Mouse (Mus musculus) lung, embryonic 14.5 days (tissue): ENCODE measurements around the gene Nup50. TPM values are rescaled to one million over a fixed set of nuclear protein-coding genes. Genes with fewer than 3 reads are reported as not detected.
A peak's percentile ranks its signal among the peaks of the same experiment; 100 is the strongest.

Experiments
- ATAC-seq: fragments of 200-750 bp; cut with Nextera tagmentation; 2 replicates; pipeline ENCODE4 v1.8.0; 2017; ENCODE audit warnings: mild to moderate bottlenecking, moderate TSS enrichment, moderate library complexity; ENCODE audit not compliant: insufficient read depth
- DNase-seq: peaks from one replicate; pipeline ENCODE4 v3.0.0-alpha.2; 2015
- H3K27ac ChIP-seq: fragments of 300-500 bp; sonication (generic); 2 replicates; pipeline ENCODE4 v1.5.1; 2014; ENCODE audit warnings: low read depth, mild to moderate bottlenecking, moderate library complexity
- H3K27me3 ChIP-seq: fragments of 300-500 bp; sonication (generic); 2 replicates; pipeline ENCODE4 v1.6.1; 2014; ENCODE audit warnings: low read length, control low read depth; ENCODE audit not compliant: insufficient read depth
- H3K36me3 ChIP-seq: fragments of 300-500 bp; sonication (generic); 2 replicates; pipeline ENCODE4 v1.6.1; 2014; ENCODE audit warnings: control low read depth; ENCODE audit not compliant: insufficient read depth
- H3K4me1 ChIP-seq: fragments of 300-500 bp; sonication (generic); 2 replicates; pipeline ENCODE4 v1.6.1; 2014; ENCODE audit warnings: antibody characterized with exemption, control low read depth; ENCODE audit not compliant: insufficient read depth
- H3K4me2 ChIP-seq: fragments of 300-500 bp; sonication (generic); 2 replicates; pipeline ENCODE4 v1.6.1; 2014; ENCODE audit warnings: mild to moderate bottlenecking
- H3K4me3 ChIP-seq: fragments of 300-500 bp; sonication (generic); 2 replicates; pipeline ENCODE4 v1.5.1; 2014; ENCODE audit warnings: low read depth, low read length
- H3K9ac ChIP-seq: fragments of 300-500 bp; sonication (generic); 2 replicates; pipeline ENCODE4 v1.6.1; 2014
- H3K9me3 ChIP-seq: fragments of 300-500 bp; sonication (generic); 2 replicates; pipeline ENCODE4 v1.6.1; 2016; ENCODE audit warnings: low read depth, low read length, control low read depth
- CTCF ChIP-seq: IDR thresholded peaks from 2 replicates; pipeline ENCODE4 v1.5.1; 2016; ENCODE audit warnings: antibody characterized with exemption, low read depth
- WGBS: fragments of 180-500 bp; shearing (Covaris S2); extraction: QIAGEN DNeasy Blood & Tissue Kit; methylation state at CpG from one replicate; pipeline ENCODE4 v1.1.7; 2014; 5-methylcytosine and 5-hydroxymethylcytosine counted together
- polyA plus RNA-seq: library from polyadenylated mRNA; unstranded; fragments of >200 nt; fragmentation: Nextera tagmentation; extraction: Ambion mirVana; gene quantifications from 2 replicates; pipeline ENCODE4 v1.2.1, GENCODE M21; 2014

The Nup50 gene
- polyA plus RNA-seq, 1 experiment from 2014 or later = 48.2 TPM

DNA sequence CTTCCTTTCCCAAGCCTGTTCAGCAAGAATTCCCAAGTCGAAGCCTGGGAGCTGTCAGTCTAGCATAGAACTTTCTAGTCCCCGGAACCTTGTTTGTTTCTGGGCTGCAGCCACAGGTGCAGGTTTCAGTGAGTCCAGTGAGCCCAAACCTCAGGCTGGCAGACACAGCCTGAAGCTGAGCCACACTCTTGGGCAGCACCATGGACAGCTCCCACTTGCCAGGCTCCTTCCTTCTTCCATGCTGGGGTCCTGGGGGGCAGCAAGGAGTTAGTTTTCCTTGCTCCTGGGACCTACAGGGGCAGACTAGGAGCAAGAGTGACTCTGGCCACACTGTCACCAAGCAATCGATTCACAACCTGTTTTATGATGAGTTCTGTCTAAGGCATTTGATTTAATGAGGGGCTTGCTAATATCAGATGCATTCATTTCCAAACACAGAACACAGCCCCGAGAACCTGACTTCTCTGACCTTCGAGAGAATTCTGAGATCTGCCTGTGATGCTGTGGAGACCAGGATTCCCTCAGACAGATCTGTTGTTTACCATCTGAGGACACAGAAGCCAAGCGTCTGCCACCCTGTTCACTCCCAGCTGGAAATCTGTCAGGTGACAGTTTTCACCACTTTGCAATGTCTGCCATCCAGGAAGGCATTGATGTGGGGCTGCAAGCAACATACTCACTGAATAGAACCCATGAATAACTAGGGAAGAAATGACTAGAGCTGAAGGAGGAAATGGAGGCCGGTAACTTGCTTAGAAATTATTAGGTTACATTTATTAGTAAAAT lies 42.6 kb downstream of the Nup50 start:
- H3K27me3 ChIP-seq = no peaks in the 10 kb centered on the region
- DNase-seq = peak; percentile 85
- no peak overlapping the region for H3K4me2 ChIP-seq
- H3K9ac ChIP-seq = no peak overlapping the region
- no peaks in the 10 kb centered on the region for H3K4me1 ChIP-seq
- no peaks in the 10 kb centered on the region for H3K9me3 ChIP-seq
- TF ChIP-seq CTCF = no peak
- WGBS = 54% methylated on average over 7 of the region's 7 CpGs
- H3K4me3 ChIP-seq = no peak overlapping the region
- ATAC-seq = no peak
- 0 out of 2 replicates have a peak, but pooled peaks cover 3% of the 10 kb centered on the region for H3K36me3 ChIP-seq
- H3K27ac ChIP-seq = no peak overlapping the region

DNA sequence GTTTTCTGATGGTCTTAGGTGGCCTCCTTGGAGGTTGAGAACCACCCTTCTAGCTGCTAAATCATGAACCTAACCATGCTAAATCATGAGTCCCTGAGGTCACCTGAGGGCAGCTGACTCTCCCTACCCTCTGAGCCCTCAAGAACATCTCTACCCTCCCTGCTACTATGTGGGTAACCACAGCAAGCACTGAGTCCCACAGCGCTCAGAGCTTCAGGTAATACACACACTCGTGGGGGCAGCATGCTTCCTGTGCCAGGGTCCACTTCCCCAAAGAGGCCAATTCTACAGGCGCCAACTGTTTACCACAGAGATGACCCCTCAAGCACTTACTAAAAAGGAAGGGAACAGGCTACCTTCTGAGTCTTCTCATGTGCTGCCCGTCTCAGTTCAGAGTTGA lies 45.3 kb downstream of the Nup50 start:
- Histone ChIP-seq H3K9ac (no peak overlapping the region), H3K9me3 (no peaks in the 10 kb centered on the region), H3K4me1 (no peaks in the 10 kb centered on the region), H3K4me3 (no peak overlapping the region), H3K4me2 (no peak overlapping the region), H3K36me3 (0 out of 2 replicates have a peak, but pooled peaks cover 3% of the 10 kb centered on the region), H3K27ac (no peak overlapping the region), H3K27me3 (no peaks in the 10 kb centered on the region)
- WGBS = 84% methylated on average over 4 of the region's 4 CpGs
- TF ChIP-seq CTCF = no peak
- ATAC-seq (no peak), DNase-seq (no peak)

DNA sequence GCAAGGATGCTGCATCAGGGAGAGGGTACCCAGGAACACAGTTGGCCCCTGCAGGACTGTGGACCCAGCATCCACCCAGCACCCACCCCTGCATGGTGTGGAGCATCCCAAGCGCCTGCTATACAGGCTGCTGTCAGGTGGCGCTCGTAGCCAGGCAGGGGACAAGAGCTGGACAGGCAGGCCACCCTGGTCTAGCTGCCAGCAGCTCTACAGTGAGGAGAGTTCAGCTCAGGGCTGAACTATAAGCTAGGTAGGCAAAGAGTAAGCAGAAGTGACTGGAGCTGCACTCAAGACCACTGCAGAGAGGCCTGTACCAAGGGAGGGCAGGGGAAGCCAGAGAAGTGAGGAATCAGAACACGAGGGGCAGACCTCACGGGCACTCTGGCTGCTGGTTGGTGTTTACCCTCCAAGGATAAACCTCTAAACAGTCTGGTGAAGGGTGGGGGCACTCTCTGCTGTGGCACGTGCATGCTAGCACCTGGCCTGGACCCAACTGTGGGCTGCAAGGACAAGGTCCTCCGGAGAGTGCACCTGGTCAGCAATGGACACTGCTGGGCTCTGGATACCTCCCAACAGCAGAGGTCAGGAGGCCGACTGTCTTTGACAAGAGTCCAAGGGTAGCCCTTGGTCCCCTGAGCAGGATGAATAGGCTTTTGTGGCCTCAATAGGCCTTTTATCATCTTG lies 49.8 kb downstream of the Nup50 start:
- TF ChIP-seq CTCF = no peak
- 0 out of 2 replicates have a peak, but pooled peaks cover 3% of the 10 kb centered on the region for H3K36me3 ChIP-seq
- no peaks in the 10 kb centered on the region for H3K27me3 ChIP-seq
- no peaks in the 10 kb centered on the region for H3K9me3 ChIP-seq
- 74% methylated on average over 8 of the region's 8 CpGs for WGBS
- H3K4me1 ChIP-seq = no peaks in the 10 kb centered on the region
- no peak overlapping the region for H3K9ac ChIP-seq
- DNase-seq = no peak
- no peak overlapping the region for H3K27ac ChIP-seq
- H3K4me2 ChIP-seq = no peak overlapping the region
- H3K4me3 ChIP-seq = no peak overlapping the region
- no peak for ATAC-seq

DNA sequence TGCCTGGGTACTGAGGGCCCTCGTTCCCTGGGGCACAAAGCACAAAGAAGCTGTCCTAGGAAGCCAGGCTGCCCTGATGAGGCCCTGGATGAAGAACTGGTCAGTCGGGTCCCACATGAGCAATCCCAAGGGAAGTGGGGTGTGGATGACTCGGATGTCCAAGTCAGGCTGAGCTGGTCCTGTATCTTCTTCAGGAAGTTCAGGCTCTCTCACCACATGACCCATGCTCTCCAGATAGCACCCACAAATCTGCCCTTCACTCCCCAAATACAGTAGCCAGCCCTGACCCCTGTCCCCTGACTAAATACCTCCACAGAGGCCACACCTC lies 50.3 kb downstream of the Nup50 start:
- Histone ChIP-seq H3K9me3 (no peaks in the 10 kb centered on the region), H3K27ac (no peak overlapping the region), H3K27me3 (no peaks in the 10 kb centered on the region), H3K36me3 (0 out of 2 replicates have a peak, but pooled peaks cover 3% of the 10 kb centered on the region), H3K4me1 (no peaks in the 10 kb centered on the region), H3K4me2 (no peak overlapping the region), H3K4me3 (no peak overlapping the region), H3K9ac (no peak overlapping the region)
- no peak for ATAC-seq
- no peak for DNase-seq
- WGBS = 58% methylated on average over 3 of the region's 3 CpGs
- no peak for TF ChIP-seq CTCF

DNA sequence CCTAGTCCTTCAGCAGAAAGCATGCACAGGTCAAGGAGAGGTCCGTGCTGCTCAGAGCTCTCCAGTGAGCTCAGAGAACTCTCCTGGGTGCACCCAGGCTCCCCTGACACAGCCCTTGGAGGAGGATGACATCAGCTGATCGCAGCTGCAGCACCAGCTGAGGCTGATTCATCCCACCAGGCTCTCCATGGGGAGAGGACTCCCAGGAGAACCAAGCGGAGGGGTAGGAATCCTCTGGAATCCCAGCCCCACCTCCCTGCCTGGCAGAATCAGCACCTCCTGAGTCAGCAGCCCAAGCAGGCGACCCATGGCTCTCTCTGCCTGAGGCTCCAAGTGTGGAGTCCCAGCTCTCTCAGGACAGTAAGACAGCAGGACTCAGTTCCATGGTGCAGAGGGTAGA lies 52.5 kb downstream of the Nup50 start:
- H3K27me3 ChIP-seq = no peaks in the 10 kb centered on the region
- no peaks in the 10 kb centered on the region for H3K9me3 ChIP-seq
- no peak for TF ChIP-seq CTCF
- no peak overlapping the region for H3K4me3 ChIP-seq
- no peak overlapping the region for H3K9ac ChIP-seq
- DNase-seq (no peak), ATAC-seq (no peak)
- no peak overlapping the region for H3K27ac ChIP-seq
- H3K36me3 ChIP-seq = no peaks in the 10 kb centered on the region
- H3K4me2 ChIP-seq = no peak overlapping the region
- no peaks in the 10 kb centered on the region for H3K4me1 ChIP-seq
- 32% methylated on average over 4 of the region's 4 CpGs for WGBS

DNA sequence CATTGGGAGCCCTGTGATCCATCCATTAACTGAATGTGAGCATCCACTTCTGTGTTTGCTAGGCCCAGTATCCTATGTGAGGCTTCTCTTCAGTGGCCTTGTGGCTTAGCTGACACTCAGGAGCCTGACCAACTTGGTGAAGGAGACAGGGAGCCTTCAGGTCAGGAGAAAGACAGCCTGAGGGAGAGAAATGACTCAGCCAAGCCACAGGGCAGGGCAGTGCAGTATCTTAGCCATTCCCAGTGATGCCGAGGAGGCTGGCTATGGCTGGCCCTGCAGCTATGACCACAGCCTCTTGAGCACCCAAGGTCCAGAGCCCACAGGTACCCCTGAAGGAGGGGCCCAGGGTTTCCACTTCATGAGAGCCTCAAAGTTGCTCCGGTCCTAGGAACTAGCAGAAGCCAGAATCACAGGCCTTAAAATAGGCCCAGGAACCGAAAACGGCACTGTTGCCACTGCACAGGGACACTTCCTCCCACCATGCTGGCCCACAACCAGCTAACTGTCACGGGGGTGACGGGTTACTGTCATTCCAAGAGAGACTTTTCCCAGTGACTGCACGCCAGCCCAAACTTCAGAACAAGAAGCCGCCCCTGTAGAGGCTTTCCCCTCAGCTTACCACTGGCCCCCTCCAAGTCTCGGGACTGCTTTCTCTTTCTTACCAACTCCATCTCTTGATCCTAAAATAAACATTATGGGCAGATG lies 58.5 kb downstream of the Nup50 start:
- DNase-seq = peak; percentile 50
- H3K9ac ChIP-seq = no peak overlapping the region
- no peaks in the 10 kb centered on the region for H3K36me3 ChIP-seq
- H3K27me3 ChIP-seq = no peaks in the 10 kb centered on the region
- no peak for TF ChIP-seq CTCF
- no peak overlapping the region for H3K4me2 ChIP-seq
- no peak overlapping the region for H3K4me3 ChIP-seq
- H3K27ac ChIP-seq = no peak overlapping the region
- ATAC-seq = no peak
- H3K4me1 ChIP-seq = 0 out of 2 replicates have a peak, but pooled peaks cover 4% of the 10 kb centered on the region
- WGBS = 60% methylated on average over 9 of the region's 9 CpGs
- H3K9me3 ChIP-seq = no peaks in the 10 kb centered on the region

DNA sequence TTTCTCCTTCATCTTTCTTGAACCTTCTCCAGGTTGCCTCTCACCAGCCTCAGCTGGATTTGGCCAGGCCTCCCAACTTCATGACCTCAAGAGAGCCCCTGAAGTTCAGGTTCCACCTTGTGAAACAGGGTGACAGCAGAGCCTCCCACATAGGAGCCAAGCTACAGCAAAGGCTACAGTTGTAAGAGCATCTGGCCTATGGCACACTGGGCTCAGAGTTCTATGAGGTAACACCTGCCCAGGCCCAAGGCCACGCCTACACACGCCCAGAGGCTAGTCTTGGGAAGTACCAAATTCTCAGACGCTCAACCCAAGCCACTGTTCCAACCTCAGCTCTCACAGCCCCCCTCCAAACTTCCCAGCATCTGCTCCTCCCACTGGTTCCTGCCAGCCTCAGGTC lies 59.7 kb downstream of the Nup50 start:
- Histone ChIP-seq H3K36me3 (no peaks in the 10 kb centered on the region), H3K4me1 (0 out of 2 replicates have a peak, but pooled peaks cover 4% of the 10 kb centered on the region), H3K4me3 (no peak overlapping the region), H3K4me2 (no peak overlapping the region), H3K27ac (no peak overlapping the region), H3K9ac (no peak overlapping the region), H3K9me3 (no peaks in the 10 kb centered on the region), H3K27me3 (no peaks in the 10 kb centered on the region)
- 79% methylated on average over 3 of the region's 3 CpGs for WGBS
- DNase-seq (no peak), ATAC-seq (no peak)
- TF ChIP-seq CTCF = no peak
